Mouse (Mus musculus) duodenum, adult 2 months (tissue): Measurements from ENCODE around the gene Fat4. TPM values are rescaled to one million over a fixed set of nuclear protein-coding genes. Genes with fewer than 3 reads are reported as not detected.

Experiments used
- polyA plus RNA-seq: library from polyadenylated mRNA; depleted of rRNA; stranded (reverse); fragments of >200 nt; gene quantifications from 2 replicates; pipeline ENCODE4 v1.2.3, GENCODE M21; 2012; ENCODE audit warnings: low replicate concordance; rRNA removed

Fat4 gene
- 0.55 and 1.1 TPM in 2 replicates for polyA plus RNA-seq

DNA sequence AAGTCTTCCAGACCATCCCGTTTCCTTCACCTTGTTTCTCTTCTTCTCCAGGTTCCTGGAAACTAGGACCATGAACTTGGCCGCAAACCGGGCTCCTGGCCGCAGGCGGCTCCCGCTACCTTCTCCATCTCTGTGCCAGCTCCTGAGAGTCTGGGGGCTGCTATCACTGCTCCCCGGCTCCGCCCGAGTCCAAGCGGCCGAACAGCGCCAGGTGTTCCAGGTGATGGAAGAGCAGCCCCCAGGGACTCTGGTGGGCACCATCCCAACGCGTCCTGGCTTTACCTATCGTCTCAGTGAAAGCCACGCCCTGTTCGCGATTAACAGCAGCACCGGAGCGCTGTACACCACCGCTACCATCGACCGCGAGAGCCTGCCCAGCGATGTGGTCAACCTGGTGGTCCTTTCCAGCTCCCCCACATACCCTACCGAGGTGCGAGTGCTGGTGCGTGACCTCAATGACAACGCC is at the start of gene Fat4:
Fat4 (plus strand) TSS at position 51 of the 466 bp plus-strand sequence.

